Mouse (Mus musculus) testis, adult 2 months (tissue): ENCODE data around the gene Tnip1. TPM values are rescaled to one million over a fixed set of nuclear protein-coding genes. Genes with fewer than 3 reads are reported as not detected.

Experiments
- H3K27ac ChIP-seq: fragments of 200-500 bp; 2 replicates; pipeline ENCODE4 v1.5.1; 2012; ENCODE audit warnings: low read depth, low read length; ENCODE audit not compliant: control insufficient read depth, insufficient read depth
- H3K27me3 ChIP-seq: fragments of 200-500 bp; 2 replicates; pipeline ENCODE4 v1.6.1; 2012; ENCODE audit warnings: mild to moderate bottlenecking, low read length, moderate library complexity; ENCODE audit not compliant: control insufficient read depth, insufficient read depth
- H3K36me3 ChIP-seq: fragments of 200-500 bp; 2 replicates; pipeline ENCODE4 v1.6.1; 2012; ENCODE audit warnings: mild to moderate bottlenecking, low read length; ENCODE audit not compliant: control insufficient read depth, insufficient read depth
- H3K4me1 ChIP-seq: fragments of 200-500 bp; 2 replicates; pipeline ENCODE4 v1.6.1; 2012; ENCODE audit warnings: low read length; ENCODE audit not compliant: control insufficient read depth, insufficient read depth
- H3K4me3 ChIP-seq: fragments of 200-500 bp; 2 replicates; pipeline ENCODE4 v1.5.1; 2012; ENCODE audit warnings: low read depth, mild to moderate bottlenecking, low read length, moderate library complexity, mixed read lengths; ENCODE audit not compliant: control insufficient read depth
- CTCF ChIP-seq: fragments of 200-500 bp; IDR thresholded peaks from 2 replicates; pipeline ENCODE4 v1.5.1; 2012; ENCODE audit warnings: low read depth, mild to moderate bottlenecking, inconsistent platforms, low read length, moderate library complexity; ENCODE audit not compliant: control insufficient read depth, insufficient read depth, insufficient replicate concordance
- POLR2A ChIP-seq: fragments of 200-500 bp; IDR thresholded peaks from 2 replicates; pipeline ENCODE4 v1.6.1; 2012; ENCODE audit warnings: low read depth, mild to moderate bottlenecking, inconsistent platforms, low read length, moderate library complexity; ENCODE audit not compliant: control insufficient read depth
- polyA plus RNA-seq: library from polyadenylated mRNA; depleted of rRNA; stranded (reverse); fragments of >200 nt; gene quantifications from 2 replicates; pipeline ENCODE4 v1.2.3, GENCODE M21; 2012

The Tnip1 gene
- polyA plus RNA-seq, 1 experiment: 5.4 TPM

- no peak for TF ChIP-seq CTCF
- TF ChIP-seq POLR2A: no peak
- Histone ChIP-seq H3K36me3 (no peaks in the 10 kb centered on the region), H3K4me1 (no peaks in the 10 kb centered on the region), H3K27ac (no peak overlapping the region), H3K4me3 (no peak overlapping the region), H3K27me3 (no peaks in the 10 kb centered on the region)
Observed at GRCm38 (mm10) chr11:54996176-54996575, 33.5 kb upstream of the Tnip1 start.

DNA sequence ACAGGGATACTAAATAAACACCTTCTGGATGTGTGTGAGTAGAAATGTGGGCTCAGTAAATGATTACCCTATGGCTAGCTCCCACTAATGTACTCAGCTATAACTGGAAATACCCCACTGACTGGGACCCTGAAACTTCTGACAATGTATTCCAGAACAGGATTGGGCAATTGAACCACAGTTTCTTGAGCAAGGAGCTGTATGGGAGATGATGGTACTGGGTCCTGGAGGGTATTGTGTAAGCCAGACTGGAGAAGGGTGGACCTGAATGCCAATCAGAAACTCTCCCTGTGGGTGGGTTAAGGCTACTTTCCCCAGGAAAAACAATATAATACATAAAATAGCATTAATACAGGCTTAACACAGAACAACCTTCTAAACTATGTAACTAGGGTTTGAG is 27.2 kb upstream of the Tnip1 start:
- Histone ChIP-seq H3K27ac (no peak overlapping the region), H3K27me3 (no peaks in the 10 kb centered on the region), H3K4me1 (no peaks in the 10 kb centered on the region), H3K36me3 (no peaks in the 10 kb centered on the region), H3K4me3 (no peak overlapping the region)
- no peak for TF ChIP-seq POLR2A
- no peak for TF ChIP-seq CTCF

DNA sequence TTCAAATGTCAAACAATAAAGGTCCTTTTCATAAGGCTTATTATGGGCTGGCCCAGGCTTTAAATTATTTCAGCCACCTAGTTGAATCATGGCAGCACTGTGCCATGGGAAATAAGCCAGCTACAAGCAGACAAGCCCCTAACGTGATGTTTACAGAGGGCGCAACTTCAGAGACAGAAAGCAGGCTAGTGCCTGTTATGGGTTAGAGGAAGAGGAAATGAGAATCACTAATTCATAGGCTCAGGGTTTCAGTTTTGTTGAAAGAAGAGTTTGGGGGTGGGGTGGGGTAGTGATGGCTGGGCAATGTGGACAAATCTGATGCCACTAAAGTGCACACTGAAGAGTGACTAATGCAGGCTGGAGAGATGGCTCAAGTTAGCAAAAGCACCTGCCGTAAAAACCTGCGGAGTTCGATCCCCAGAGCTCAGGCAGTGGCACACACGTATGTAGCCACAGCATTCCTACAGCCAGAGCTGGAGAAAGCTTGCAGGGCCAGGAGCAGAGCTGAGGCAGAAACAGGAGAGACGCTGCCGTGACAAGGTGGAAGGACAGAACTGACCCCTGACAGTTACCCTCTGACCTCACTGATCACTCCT is 26.1 kb upstream of the Tnip1 start:
- no peaks in the 10 kb centered on the region for H3K27me3 ChIP-seq
- H3K27ac ChIP-seq: no peak overlapping the region
- no peaks in the 10 kb centered on the region for H3K36me3 ChIP-seq
- no peak overlapping the region for H3K4me3 ChIP-seq
- TF ChIP-seq CTCF (no peak), POLR2A (no peak)
- H3K4me1 ChIP-seq: no peaks in the 10 kb centered on the region

DNA sequence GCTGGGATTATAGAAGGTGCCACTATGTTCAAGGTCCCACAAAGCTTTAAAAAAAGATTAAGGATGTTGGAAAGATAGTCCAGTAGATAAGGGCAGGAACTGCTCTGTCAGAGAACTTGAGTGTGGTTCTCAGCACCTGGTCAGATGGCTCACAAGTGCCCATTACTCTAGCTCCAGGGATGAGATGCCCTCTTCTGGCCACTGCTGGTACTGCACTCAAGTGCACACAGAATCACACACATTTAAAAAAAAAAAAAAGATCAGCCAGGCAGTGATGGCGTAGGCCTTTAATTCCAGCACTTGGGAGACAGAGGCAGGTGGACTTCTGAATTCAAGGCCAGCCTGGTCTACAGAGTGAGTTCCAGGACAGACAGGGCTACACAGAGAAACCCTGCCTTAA is 25.3 kb upstream of the Tnip1 start:
- TF ChIP-seq CTCF (peak; percentile 77; the same call in 1 of the 2 replicates), POLR2A (no peak)
- no peak overlapping the region for H3K27ac ChIP-seq
- no peaks in the 10 kb centered on the region for H3K27me3 ChIP-seq
- H3K4me1 ChIP-seq: no peaks in the 10 kb centered on the region
- no peaks in the 10 kb centered on the region for H3K36me3 ChIP-seq
- no peak overlapping the region for H3K4me3 ChIP-seq

GRCm38 (mm10) chr11:54985086-54985485 is 22.4 kb upstream of the Tnip1 start:
- TF ChIP-seq CTCF (no peak), POLR2A (no peak)
- Histone ChIP-seq H3K27ac (no peak overlapping the region), H3K36me3 (no peaks in the 10 kb centered on the region), H3K4me3 (no peak overlapping the region), H3K27me3 (no peaks in the 10 kb centered on the region), H3K4me1 (no peaks in the 10 kb centered on the region)

DNA sequence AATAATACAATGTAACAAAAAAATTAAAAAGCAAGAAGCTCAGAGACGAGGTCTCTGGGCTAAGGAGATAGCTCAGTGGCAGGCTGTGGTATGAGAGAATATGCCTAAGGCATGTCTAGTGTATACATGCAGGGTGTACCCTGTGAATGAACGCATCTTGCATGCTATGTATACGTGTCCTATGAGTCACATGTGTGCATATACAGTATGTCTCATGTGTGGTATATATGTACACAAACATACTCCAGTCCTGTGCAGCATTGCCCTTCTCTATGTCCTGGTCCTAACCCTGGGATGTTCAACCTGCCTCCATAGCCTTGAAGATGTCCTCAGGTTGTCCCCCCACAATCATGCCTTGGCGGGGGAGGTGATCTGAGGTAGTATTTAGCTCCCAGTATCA is 21.9 kb upstream of the Tnip1 start:
- Histone ChIP-seq H3K36me3 (no peaks in the 10 kb centered on the region), H3K4me3 (no peak overlapping the region), H3K27me3 (no peaks in the 10 kb centered on the region), H3K4me1 (no peaks in the 10 kb centered on the region), H3K27ac (no peak overlapping the region)
- TF ChIP-seq CTCF (no peak), POLR2A (no peak)

DNA sequence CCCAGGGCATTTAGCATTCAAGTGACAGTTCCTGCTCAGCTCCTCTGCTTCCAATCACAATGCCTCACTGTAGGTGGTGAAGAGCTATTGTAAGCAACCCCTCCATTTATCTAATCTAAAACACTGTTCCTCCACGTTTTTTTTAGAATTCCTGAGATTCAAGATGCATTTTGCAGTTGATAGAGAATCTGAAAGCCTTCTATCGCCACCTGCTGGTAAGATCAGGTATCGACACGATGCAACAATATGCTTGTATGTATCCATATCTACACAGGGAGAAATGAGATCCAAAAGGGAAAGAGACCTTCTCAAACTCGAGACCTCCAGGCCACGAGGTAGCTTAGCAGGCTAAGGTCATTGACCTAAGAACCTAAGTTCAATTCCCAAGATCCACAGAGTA is 21.4 kb upstream of the Tnip1 start:
- Histone ChIP-seq H3K36me3 (no peaks in the 10 kb centered on the region), H3K4me3 (no peak overlapping the region)
- TF ChIP-seq CTCF: peak; percentile 21; the same call in 1 of the 2 replicates
- no peak for TF ChIP-seq POLR2A

GRCm38 (mm10) chr11:54982520-54982919 is 19.8 kb upstream of the Tnip1 start:
- no peak overlapping the region for H3K27ac ChIP-seq
- no peaks in the 10 kb centered on the region for H3K4me1 ChIP-seq
- H3K4me3 ChIP-seq: no peak overlapping the region
- TF ChIP-seq POLR2A (no peak), CTCF (no peak)
- H3K27me3 ChIP-seq: no peaks in the 10 kb centered on the region
- H3K36me3 ChIP-seq: no peaks in the 10 kb centered on the region

More for the DNA sequence above, 21.4 kb upstream of the Tnip1 start:
- H3K27ac ChIP-seq: no peak overlapping the region; the same call in 1 of the 2 replicates
- no peaks in the 10 kb centered on the region for H3K27me3 ChIP-seq
- no peaks in the 10 kb centered on the region for H3K4me1 ChIP-seq
